Mouse (Mus musculus) embryonic facial prominence, embryonic 11.5 days (tissue): Measurements from ENCODE around the gene Ankrd1. TPM values are rescaled to one million over a fixed set of nuclear protein-coding genes. Genes with fewer than 3 reads are reported as not detected.

Experiments used
- ATAC-seq: fragments of 200-750 bp; cut with Nextera tagmentation; replicated peaks from 2 replicates; pipeline ENCODE4 v1.8.0; 2017; ENCODE audit warnings: low read depth; ENCODE audit not compliant: insufficient number of reproducible peaks, low FRiP score, low TSS enrichment
- DNase-seq: peaks from one replicate; pipeline ENCODE4 v3.0.0-alpha.2; 2015; ENCODE audit warnings: low spot score
- H3K27ac ChIP-seq: fragments of 300-500 bp; sonication (generic); replicated peaks from 2 replicates; pipeline ENCODE4 v1.5.1; 2014; ENCODE audit warnings: mild to moderate bottlenecking, low read depth, low read length, control low read depth
- H3K27me3 ChIP-seq: fragments of 300-500 bp; sonication (generic); 2 replicates; pipeline ENCODE4 v1.6.1; 2014; ENCODE audit warnings: mild to moderate bottlenecking, low read length, moderate library complexity, mixed read lengths; ENCODE audit not compliant: control insufficient read depth, insufficient read depth
- H3K36me3 ChIP-seq: fragments of 300-500 bp; sonication (generic); replicated peaks from 2 replicates; pipeline ENCODE4 v1.6.1; 2014; ENCODE audit warnings: low read depth, mild to moderate bottlenecking, low read length, moderate library complexity, mixed read lengths; ENCODE audit not compliant: control insufficient read depth, insufficient read depth
- H3K4me1 ChIP-seq: fragments of 300-500 bp; sonication (generic); 2 replicates; pipeline ENCODE4 v1.6.1; 2014; ENCODE audit warnings: low read length, mixed read lengths; ENCODE audit not compliant: control insufficient read depth, insufficient read depth
- H3K4me2 ChIP-seq: fragments of 300-500 bp; sonication (generic); 2 replicates; pipeline ENCODE4 v1.6.1; 2014; ENCODE audit warnings: low read depth, mild to moderate bottlenecking, control low read depth, low read length, moderate library complexity
- H3K4me3 ChIP-seq: fragments of 300-500 bp; sonication (generic); 2 replicates; pipeline ENCODE4 v1.5.1; 2014; ENCODE audit warnings: low read depth, low read length, control low read depth
- H3K9ac ChIP-seq: fragments of 300-500 bp; sonication (generic); replicated peaks from 2 replicates; pipeline ENCODE4 v1.6.1; 2014; ENCODE audit warnings: mild to moderate bottlenecking, control low read depth, low read length
- H3K9me3 ChIP-seq: fragments of 300-500 bp; sonication (generic); replicated peaks from 2 replicates; pipeline ENCODE4 v1.6.1; 2016; ENCODE audit warnings: mild to moderate bottlenecking, low read length, inconsistent platforms, mixed read lengths; ENCODE audit not compliant: control insufficient read depth
- WGBS: fragments of 180-500 bp; shearing (Covaris S2); extraction: QIAGEN DNeasy Blood & Tissue Kit; methylation state at CpG from one replicate; pipeline ENCODE4 v1.1.7; 2014; 5-methylcytosine and 5-hydroxymethylcytosine counted together
- polyA plus RNA-seq: library from polyadenylated mRNA; unstranded; fragments of >200 nt; fragmentation: Nextera tagmentation; extraction: Ambion mirVana; gene quantifications from 2 replicates; pipeline ENCODE4 v1.2.1, GENCODE M21; 2014

Ankrd1 gene
- polyA plus RNA-seq, 1 experiment from 2014 or later, result 2.3 TPM

DNA sequence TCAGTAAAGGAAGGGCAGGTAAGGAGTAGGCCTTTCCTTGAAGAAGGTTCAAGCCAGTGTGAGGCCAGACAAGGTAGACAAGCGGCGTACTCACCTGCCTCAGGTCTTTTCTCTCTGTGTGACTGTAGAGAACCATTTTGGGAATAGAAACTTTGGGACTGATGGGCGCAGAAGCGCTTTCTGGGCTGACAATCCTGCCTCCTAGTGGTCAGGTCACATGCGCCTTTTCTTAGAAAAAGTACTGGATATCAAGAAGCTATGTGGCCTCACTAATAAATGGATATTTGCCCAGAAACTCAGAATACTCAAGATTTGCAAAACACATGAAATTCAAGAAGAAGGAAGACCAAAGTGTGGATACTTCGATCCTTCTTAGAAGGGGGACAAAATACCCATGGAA, 28.7 kb upstream of the Ankrd1 start:
- Histone ChIP-seq H3K9me3 (no peaks in the 10 kb centered on the region), H3K4me1 (no peaks in the 10 kb centered on the region), H3K4me3 (no peak overlapping the region), H3K9ac (no peak overlapping the region), H3K27me3 (no peaks in the 10 kb centered on the region), H3K36me3 (no peaks in the 10 kb centered on the region), H3K4me2 (no peak overlapping the region), H3K27ac (no peak overlapping the region)
- ATAC-seq, result no peak
- WGBS, result 84% methylated on average over 6 of the region's 6 CpGs
- no peak for DNase-seq

GRCm38 (mm10) chr19:36143571-36143970, 23.7 kb upstream of the Ankrd1 start:
- Histone ChIP-seq H3K36me3 (no peaks in the 10 kb centered on the region), H3K9ac (no peak overlapping the region), H3K9me3 (no peaks in the 10 kb centered on the region), H3K27ac (no peak overlapping the region), H3K4me2 (no peak overlapping the region), H3K4me3 (no peak overlapping the region), H3K4me1 (no peaks in the 10 kb centered on the region), H3K27me3 (no peaks in the 10 kb centered on the region)
- WGBS, result 98% methylated on average over 2 of the region's 2 CpGs
- no peak for DNase-seq
- no peak for ATAC-seq

DNA sequence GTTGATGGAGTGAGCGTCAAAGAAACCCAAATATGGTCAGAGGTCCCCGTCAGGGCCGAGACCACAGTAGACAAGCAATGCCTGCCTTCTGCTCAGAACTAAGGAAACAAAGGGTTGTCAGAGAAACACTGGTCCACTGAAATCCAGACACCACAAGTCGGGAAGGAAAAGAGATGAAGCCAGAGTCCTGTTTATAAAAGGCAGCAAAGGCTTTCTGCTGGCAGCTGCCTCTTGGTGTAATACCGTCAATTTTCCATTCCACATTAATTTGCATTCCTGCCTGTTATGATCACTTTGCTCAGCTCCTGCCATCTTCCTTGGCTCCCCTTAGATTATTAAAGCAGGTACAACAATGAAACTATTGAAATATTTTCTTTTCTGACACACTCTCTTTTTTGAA, 13.8 kb upstream of the Ankrd1 start:
- no peaks in the 10 kb centered on the region for H3K9me3 ChIP-seq
- 53% methylated on average over 5 of the region's 5 CpGs for WGBS
- H3K36me3 ChIP-seq, result no peaks in the 10 kb centered on the region
- ATAC-seq, result no peak
- no peak overlapping the region for H3K4me2 ChIP-seq
- H3K9ac ChIP-seq, result no peak overlapping the region
- no peaks in the 10 kb centered on the region for H3K27me3 ChIP-seq
- H3K27ac ChIP-seq, result no peak overlapping the region
- no peaks in the 10 kb centered on the region for H3K4me1 ChIP-seq
- no peak overlapping the region for H3K4me3 ChIP-seq
- no peak for DNase-seq

DNA sequence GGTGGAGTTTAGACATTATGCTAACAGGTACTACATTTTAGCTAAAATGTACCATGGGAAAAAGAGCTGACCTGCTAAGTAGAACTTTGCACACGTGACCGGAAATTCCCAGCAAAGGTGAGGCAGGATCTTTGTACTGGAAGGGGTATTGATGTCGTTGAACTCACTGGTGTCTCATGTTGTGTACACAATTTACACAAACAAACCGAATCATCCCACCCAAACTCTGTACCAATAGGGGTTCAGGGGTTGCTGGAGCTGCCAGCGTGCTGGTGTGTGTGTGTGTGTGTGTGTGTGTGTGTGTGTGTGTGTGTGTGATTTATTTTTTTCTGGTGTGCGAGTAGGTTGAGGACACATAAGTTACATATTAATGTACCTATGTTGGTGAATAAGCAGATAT, 13.2 kb upstream of the Ankrd1 start:
- ATAC-seq, result no peak
- Histone ChIP-seq H3K4me1 (no peaks in the 10 kb centered on the region), H3K4me2 (no peak overlapping the region), H3K9me3 (no peaks in the 10 kb centered on the region), H3K36me3 (no peaks in the 10 kb centered on the region), H3K27me3 (no peaks in the 10 kb centered on the region), H3K9ac (no peak overlapping the region), H3K27ac (no peak overlapping the region), H3K4me3 (no peak overlapping the region)
- DNase-seq, result no peak
- WGBS, result 87% methylated on average over 6 of the region's 6 CpGs

- Histone ChIP-seq H3K4me3 (no peak overlapping the region), H3K4me2 (no peak overlapping the region), H3K4me1 (no peaks in the 10 kb centered on the region), H3K36me3 (no peaks in the 10 kb centered on the region), H3K27me3 (no peaks in the 10 kb centered on the region), H3K9me3 (no peaks in the 10 kb centered on the region), H3K27ac (no peak overlapping the region), H3K9ac (no peak overlapping the region)
- ATAC-seq (no peak), DNase-seq (no peak)
- WGBS, result 73% methylated on average over 6 of the region's 6 CpGs
Observed at GRCm38 (mm10) chr19:36131990-36132389, 12.1 kb upstream of the Ankrd1 start.

DNA sequence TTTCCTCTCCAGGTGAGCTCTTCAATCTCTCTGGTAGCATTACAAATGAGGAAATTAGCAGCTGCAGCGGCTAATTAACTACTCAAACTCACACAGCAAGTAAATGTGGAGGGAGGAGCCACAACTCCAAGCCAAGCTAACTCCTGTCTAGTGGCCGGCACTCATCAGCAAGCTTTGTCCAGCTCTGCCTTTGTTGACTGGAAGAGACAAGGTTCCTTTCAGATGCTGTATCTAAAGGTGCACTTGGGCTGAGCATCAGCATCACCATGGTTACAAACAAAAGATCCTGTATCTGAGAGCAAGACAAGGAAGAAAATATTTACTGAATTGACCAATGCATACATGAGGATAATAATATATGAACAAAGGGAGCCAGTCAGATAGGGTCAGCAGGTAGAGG, 10.3 kb upstream of the Ankrd1 start:
- WGBS, result 68% methylated on average over 2 of the region's 2 CpGs
- ATAC-seq (no peak), DNase-seq (no peak)
- Histone ChIP-seq H3K4me1 (no peaks in the 10 kb centered on the region), H3K4me2 (no peak overlapping the region), H3K9me3 (no peaks in the 10 kb centered on the region), H3K36me3 (no peaks in the 10 kb centered on the region), H3K27me3 (no peaks in the 10 kb centered on the region), H3K9ac (no peak overlapping the region), H3K27ac (no peak overlapping the region), H3K4me3 (no peak overlapping the region)

DNA sequence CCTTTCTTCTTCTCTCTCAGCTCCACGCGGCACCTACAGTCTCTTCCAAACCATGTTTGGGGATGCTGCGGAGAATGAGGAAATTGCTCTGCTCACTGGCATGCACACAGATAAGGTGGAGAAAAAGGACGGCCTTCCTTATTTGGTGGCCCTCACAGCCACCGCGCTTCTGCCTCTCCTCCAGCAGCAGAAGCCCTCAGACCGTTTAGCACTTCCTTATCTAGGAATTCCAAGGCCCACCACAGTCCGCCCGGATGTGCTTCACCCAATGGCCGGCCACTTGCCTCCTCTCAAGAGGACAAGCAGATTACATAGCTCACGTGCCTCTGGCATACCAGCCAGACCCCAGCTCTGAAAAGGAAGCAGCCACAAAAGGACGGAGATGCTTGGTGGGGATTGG, 9.7 kb upstream of the Ankrd1 start:
- no peak overlapping the region for H3K9ac ChIP-seq
- H3K4me1 ChIP-seq, result no peaks in the 10 kb centered on the region
- DNase-seq (no peak), ATAC-seq (no peak)
- WGBS, result 52% methylated on average over 12 of the region's 12 CpGs
- H3K27ac ChIP-seq, result no peak overlapping the region
- no peak overlapping the region for H3K4me3 ChIP-seq
- H3K9me3 ChIP-seq, result no peaks in the 10 kb centered on the region
- H3K36me3 ChIP-seq, result no peaks in the 10 kb centered on the region
- no peaks in the 10 kb centered on the region for H3K27me3 ChIP-seq
- no peak overlapping the region for H3K4me2 ChIP-seq

DNA sequence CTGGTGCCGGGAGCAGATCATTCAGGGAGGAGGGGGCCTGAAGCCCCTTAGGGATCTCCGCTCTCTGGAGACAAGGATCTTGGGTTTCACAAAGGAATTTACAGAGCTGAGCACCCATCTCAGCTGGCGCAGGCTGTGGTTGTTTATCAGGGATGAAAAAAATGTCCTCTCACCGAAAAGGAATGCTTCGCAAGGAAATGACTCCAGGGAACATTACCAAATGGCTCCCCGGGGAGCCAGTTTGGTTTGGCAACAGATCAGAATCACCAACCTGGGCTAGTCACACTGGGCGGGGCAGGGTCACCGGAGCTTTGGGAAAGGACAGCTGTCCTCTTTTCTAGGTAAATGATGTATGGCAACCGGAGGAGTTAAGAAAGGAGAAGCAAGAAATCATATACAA, 9.3 kb upstream of the Ankrd1 start:
- DNase-seq (no peak), ATAC-seq (no peak)
- Histone ChIP-seq H3K9ac (no peak overlapping the region), H3K36me3 (no peaks in the 10 kb centered on the region), H3K4me1 (no peaks in the 10 kb centered on the region), H3K4me2 (no peak overlapping the region), H3K4me3 (no peak overlapping the region), H3K27me3 (no peaks in the 10 kb centered on the region), H3K27ac (no peak overlapping the region), H3K9me3 (no peaks in the 10 kb centered on the region)
- 51% methylated on average over 9 of the region's 9 CpGs for WGBS

DNA sequence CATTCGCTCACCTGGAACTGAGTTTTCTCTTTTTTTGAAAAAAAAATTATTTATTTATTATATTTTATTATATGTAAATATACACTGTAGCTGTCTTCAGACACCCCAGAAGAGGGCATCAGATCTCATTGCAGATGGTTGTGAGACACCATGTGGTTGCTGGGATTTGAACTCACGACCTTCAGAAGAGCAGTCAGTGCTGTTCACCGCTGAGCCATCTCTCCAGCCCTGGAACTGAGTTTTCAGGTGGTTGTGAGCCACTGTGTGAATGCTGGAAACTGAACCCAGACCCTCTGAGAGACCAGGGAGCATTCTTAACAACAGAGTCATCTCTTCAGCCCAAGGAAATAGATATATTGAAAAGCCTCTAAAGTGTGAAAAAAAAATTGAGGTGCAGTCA, 8.5 kb upstream of the Ankrd1 start:
- Histone ChIP-seq H3K27me3 (no peaks in the 10 kb centered on the region), H3K27ac (no peak overlapping the region), H3K4me3 (no peak overlapping the region), H3K4me2 (no peak overlapping the region), H3K9ac (no peak overlapping the region), H3K36me3 (no peaks in the 10 kb centered on the region), H3K9me3 (no peaks in the 10 kb centered on the region), H3K4me1 (no peaks in the 10 kb centered on the region)
- ATAC-seq (no peak), DNase-seq (no peak)
- WGBS, result 92% methylated on average over 3 of the region's 3 CpGs
